Mouse (Mus musculus) bone marrow macrophage, adult 2 months (primary cell): ENCODE results near the gene Ccdc93.

Experiments
- CTCF ChIP-seq: IDR thresholded peaks from 2 replicates; pipeline ENCODE4 v1.5.1; 2012; ENCODE audit warnings: low read depth, mild to moderate bottlenecking, low read length, moderate library complexity
- POLR2A ChIP-seq: IDR thresholded peaks from 2 replicates; pipeline ENCODE4 v1.6.1; 2012; ENCODE audit warnings: mild to moderate bottlenecking, low read depth, low read length, borderline replicate concordance

GRCm38 (mm10) chr1:121518609-121519008 is 87.8 kb downstream of the Ccdc93 start:
- TF ChIP-seq CTCF (no peak), POLR2A (no peak)
